Mouse (Mus musculus) sigmoid colon, adult 10 weeks (tissue): Measurements from ENCODE around the gene Nav1. TPM values are rescaled to one million over a fixed set of nuclear protein-coding genes. Genes with fewer than 3 reads are reported as not detected.

Source experiments
- polyA plus RNA-seq: library from polyadenylated mRNA; stranded (reverse); fragments of 350-450 nt; fragmentation: Illumina TruSeq; extraction: RNeasy Lipid Tissue Mini Kit (QIAGEN cat#74804); gene quantifications from one replicate; pipeline ENCODE4 v1.2.3, GENCODE M21; 2014; ENCODE audit warnings: low read depth, low replicate concordance

Gene Nav1
- 12.2 TPM for polyA plus RNA-seq

DNA sequence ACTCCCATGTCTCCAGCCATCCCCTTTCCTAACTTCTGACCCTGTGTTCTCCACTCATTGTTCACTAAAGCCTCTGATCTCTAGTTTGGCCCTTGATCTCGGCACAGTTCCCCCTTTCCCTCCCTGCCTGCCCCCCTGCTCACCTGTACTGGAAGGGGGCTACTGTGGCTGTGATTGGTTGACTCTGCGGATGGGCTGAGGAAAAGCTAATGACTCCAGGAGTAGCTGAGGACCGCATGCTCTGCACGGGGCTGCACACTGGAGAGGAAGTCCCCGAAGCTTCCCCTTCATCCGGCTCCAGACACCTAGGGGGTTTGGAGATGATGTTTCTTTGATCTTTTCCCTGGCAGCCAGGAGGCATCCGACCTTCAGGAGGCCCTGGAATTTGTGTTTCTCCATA, at the start of gene Nav1:
Gene Nav1, minus strand, starts transcription at position 277 of the 400 bp plus-strand sequence.

DNA sequence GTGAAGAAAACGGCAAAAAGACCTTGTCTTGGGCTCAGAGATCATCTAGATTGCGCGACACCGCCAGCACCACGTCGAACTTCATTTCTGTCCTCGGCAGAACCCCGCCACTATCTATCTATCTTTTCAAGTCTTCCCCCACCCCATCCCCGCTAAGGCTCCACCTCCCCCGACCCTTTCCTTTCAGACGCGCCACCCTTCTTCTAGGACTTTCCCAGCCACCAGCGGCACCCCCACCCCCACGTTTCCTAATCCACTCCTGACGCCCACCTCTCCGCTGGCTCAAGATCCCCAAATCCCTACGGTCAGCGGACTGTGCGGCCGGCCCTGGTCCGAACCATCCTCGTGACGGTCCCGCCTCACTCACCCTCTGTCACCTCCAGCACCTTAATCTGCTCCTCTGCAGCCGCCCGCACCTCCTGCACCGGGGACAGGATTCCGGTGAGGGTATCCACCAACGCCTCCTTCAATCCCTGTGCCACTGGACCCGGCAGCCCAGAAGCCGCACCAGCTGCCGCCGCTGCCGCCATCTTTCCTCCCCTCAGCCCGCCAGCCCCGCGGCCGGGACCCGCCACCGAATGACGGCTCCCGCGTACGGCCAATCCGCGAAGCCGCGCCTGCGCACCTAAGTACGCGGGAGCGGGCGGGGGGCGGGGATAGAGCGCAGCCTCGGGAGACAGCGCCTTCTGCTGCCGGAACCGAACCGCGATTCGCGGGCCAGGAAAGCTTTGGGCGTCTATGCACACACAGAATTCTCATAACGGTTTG, 177.0 kb downstream of the Nav1 start, which contains the start of gene Ipo9:
Gene Ipo9, minus strand, starts transcription at position 599 of the 768 bp plus-strand sequence.

Other genes with a start within 250 kb of the Nav1 start
- not detected for gene Shisa4, start 232.1 kb downstream of the Nav1 start, polyA plus RNA-seq
- 12.9 TPM for gene Ipo9, start 176.8 kb downstream of the Nav1 start, polyA plus RNA-seq
- 112 TPM for gene Csrp1, start 112.8 kb upstream of the Nav1 start, polyA plus RNA-seq
- 1.2 TPM for gene Phlda3, start 158.8 kb upstream of the Nav1 start, polyA plus RNA-seq
- 1.0 TPM for gene Tnni1, start 172.1 kb upstream of the Nav1 start, polyA plus RNA-seq
- 11.7 TPM for gene Lad1, start 211.3 kb upstream of the Nav1 start, polyA plus RNA-seq
- 3.7 TPM for gene Tnnt2, start 229.1 kb upstream of the Nav1 start, polyA plus RNA-seq